Mouse (Mus musculus) skeletal muscle tissue, adult 2 months (tissue): ENCODE data around the gene Kcnn4.
"Not testable (repeated sequence)": the region's sequence is repeated elsewhere in the genome, so short reads cannot be mapped to it uniquely, and the experiment has no call there.

Experiments
- DNase-seq: peaks from one replicate; pipeline ENCODE4 v3.0.0-alpha.2; 2012; ENCODE audit warnings: low read depth, low spot score

Kcnn4 gene

GRCm38 (mm10) chr7:24391687-24392086 is 21.6 kb downstream of the Kcnn4 start:
- DNase-seq: no peak

- no peak for DNase-seq
Measured at GRCm38 (mm10) chr7:24394054-24394453, 24.0 kb downstream of the Kcnn4 start.

- DNase-seq: no peak
Measured at GRCm38 (mm10) chr7:24394475-24395161, 24.6 kb downstream of the Kcnn4 start.

GRCm38 (mm10) chr7:24396832-24397231 is 26.8 kb downstream of the Kcnn4 start:
- DNase-seq: no peak

DNA sequence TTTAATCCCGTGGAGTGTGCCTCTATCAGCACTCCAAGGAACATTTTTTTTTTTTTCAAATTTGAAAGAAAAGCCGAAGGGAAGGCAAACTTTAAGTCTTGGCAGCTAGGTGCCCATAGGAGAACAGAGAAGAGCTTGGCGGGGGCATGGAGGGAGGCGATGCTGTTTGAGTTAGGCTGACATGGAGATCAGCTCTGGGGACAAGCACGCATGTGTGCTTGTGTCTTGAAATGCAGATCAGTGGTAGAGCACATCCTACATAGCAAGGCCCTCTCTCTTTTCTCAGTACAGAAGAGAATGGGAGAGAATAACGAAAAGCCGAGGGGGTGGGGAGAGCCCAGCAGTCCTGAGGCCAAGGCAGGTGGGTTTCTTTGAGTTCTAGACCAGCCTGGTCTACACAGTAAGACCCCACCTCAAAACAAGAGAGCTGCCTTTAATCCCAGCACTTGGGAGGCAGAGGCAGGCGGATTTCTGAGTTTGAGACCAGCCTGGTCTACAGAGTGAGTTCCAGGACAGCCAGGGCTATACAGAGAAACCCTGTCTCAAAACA is 28.4 kb downstream of the Kcnn4 start:
- no peak for DNase-seq

- peak; percentile 100 for DNase-seq
Measured at GRCm38 (mm10) chr7:24399256-24400081, 29.4 kb downstream of the Kcnn4 start, which contains the start of gene Smg9. Gene Smg9 (plus strand): TSS chr7:24399619.

DNA sequence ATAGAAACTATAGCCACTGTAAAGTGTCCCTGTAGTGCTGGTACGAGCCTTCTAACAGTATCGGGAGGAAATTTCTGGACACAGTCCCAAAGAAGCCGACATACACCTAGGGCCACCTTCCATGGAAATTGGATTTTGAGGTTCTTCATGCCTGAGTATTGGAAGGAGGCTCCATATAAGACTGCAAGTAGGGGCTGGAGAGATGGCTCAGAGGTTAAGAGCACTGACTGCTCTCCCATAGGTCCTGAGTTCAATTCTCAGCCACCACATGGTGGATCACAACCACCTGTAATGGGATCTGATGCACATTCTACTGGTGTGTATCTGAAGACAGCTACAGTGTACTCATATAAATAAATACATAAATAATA is 30.0 kb downstream of the Kcnn4 start:
- no peak for DNase-seq

DNA sequence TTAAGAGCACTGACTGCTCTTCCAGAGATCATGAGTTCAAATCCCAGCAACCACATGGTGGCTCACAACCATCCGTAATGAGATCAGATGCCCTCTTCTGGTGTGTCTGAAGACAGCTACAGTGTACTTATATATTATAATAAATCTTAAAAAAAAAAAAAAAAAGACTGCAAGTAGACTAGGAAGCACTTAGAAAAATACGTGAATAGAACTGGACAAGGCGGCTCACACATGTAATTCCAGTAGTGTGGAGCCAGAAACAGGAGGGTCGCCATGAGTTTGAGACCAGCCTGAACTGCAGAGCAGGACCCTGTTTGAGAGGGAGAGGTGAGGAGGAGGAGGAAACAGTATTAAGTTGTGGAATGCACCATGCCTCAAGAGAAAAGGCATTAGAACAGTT is 30.4 kb downstream of the Kcnn4 start:
- DNase-seq: not testable (repeated sequence)

GRCm38 (mm10) chr7:24402851-24403250 is 32.8 kb downstream of the Kcnn4 start:
- DNase-seq: no peak

DNA sequence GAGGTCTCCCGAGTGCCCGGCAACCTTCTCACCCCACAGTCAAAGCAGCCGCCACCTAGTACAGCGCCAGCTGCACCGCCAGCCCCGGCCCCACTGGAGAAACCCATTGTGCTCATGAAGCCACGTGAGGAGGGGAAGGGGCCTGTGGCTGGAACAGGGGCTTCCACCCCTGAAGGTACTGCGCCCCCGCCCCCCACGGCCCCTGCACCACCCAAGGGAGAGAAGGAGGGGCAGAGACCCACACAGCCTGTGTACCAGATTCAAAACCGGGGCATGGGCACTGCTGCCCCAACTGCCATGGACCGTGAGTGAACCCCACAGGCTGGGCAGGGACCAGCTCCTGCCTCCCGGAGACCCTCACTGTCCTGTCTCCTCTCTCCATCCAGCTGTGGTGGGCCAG is 35.6 kb downstream of the Kcnn4 start:
- no peak for DNase-seq

GRCm38 (mm10) chr7:24406528-24407344 is 36.7 kb downstream of the Kcnn4 start:
- DNase-seq: peak; percentile 78

DNA sequence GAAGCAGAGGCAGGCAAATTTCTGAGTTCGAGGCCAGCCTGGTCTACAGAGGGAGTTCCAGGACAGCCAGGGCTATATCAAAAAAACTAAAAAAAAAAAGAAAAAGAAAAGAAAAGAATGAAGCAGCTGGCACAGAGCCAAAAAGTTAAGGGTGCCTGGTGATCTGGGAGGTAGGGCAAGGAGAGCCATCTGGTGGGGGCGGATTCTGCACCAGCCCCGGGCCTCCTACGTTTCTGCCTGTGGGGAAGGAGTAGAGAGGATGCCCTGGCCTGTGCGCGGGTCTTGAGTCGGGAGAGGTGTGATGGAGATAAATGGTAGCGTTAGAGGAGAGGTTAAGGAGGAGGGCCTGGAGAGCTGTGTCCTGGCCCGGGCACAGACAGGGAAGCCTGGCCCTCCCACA is 38.1 kb downstream of the Kcnn4 start:
- no peak for DNase-seq

- no peak for DNase-seq
Measured at GRCm38 (mm10) chr7:24410123-24410522, 40.1 kb downstream of the Kcnn4 start.

DNA sequence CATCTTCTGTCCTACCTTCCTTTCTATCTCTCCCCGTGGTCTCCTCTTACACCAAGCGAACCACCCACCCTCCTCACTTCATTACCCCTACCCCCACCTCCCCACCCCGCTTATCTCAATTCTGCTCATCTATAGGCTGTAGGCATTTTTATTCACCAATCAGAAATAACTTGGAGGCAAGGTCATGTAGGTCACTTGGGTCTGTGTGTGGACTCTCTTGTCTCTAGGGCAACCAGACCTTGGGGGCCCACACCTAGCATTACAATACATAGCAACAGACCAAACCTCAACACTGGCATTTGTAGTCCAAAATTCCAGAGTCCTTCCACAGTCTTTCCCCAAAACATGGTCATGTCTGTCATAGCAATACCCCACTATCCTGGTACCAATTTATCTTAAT is 40.8 kb downstream of the Kcnn4 start:
- DNase-seq: no peak

- DNase-seq: no peak
Measured at GRCm38 (mm10) chr7:24413630-24414029, 43.6 kb downstream of the Kcnn4 start.

- DNase-seq: no peak
Measured at GRCm38 (mm10) chr7:24415261-24415660, 45.2 kb downstream of the Kcnn4 start.

- DNase-seq: no peak
Measured at GRCm38 (mm10) chr7:24419579-24419978, 49.5 kb downstream of the Kcnn4 start.

DNA sequence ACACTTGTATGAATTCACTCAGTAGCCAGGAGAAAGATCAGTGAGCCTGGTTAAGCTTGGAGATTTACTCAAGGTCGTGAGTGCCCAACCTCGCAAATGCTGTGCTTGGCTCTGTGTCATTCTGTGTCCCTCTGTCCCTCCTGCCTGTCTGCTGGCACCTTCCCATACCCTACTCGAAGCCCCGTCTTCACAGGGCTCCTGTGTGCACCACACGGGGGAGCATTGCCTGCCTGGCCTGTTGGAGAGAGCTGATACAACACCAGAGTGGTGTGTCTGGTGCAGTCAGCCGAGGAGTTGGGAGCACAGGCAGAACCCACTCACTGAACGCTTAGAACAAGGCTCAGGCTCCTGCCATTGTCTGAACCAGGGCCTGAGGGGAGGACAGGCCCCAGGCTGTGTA is 51.6 kb downstream of the Kcnn4 start:
- DNase-seq: no peak

GRCm38 (mm10) chr7:24422251-24422650 is 52.2 kb downstream of the Kcnn4 start:
- DNase-seq: no peak

GRCm38 (mm10) chr7:24423107-24423763 is 53.2 kb downstream of the Kcnn4 start:
- DNase-seq: no peak

- DNase-seq: peak; percentile 62
Measured at GRCm38 (mm10) chr7:24423956-24424732, 54.1 kb downstream of the Kcnn4 start.
